Mouse (Mus musculus): ENCODE results near the gene Spindoc. TPM values are rescaled to one million over a fixed set of nuclear protein-coding genes. Genes with fewer than 3 reads are reported as not detected.

Spindoc gene
- total and polyA plus RNA-seq, 3 experiments = 9.0 to 21.7 (median 10.6) TPM

- Histone ChIP-seq H3K4me3 (replicated peaks in 1 of 3; ENCODE audit: low read depth in 2 of 3, low read length in 2 of 3, poor library complexity in 1 of 3) (peak overlapping the region; percentile 72 to 87 (median 75)), H3K4me2 (ENCODE audit: insufficient read depth, low read depth, poor library complexity, severe bottlenecking) (peak overlapping the region; percentile 53), H3K79me2 (replicated peaks; ENCODE audit: control insufficient read depth, extremely low read depth, insufficient read depth, poor library complexity, severe bottlenecking) (peaks cover 9% of the 10 kb centered on the region; the same call in 1 of the 2 replicates), H3K36me3 (replicated peaks in 1 of 2; ENCODE audit: control insufficient read depth in 1 of 2, insufficient read depth in 1 of 2, low read length in 1 of 2) (peaks cover 3 to 9% of the 10 kb centered on the region in 2 experiments), H3K9ac (ENCODE audit: insufficient read depth, low read depth) (peak overlapping the region; percentile 79), H3K27me3 (replicated peaks) (no peaks in the 10 kb centered on the region), H3K9me3 (replicated peaks; ENCODE audit: low read length) (no peaks in the 10 kb centered on the region), H3K4me1 (ENCODE audit: control insufficient read depth in 1 of 2, insufficient read depth in 2 of 2) (peaks cover 8 to 44% of the 10 kb centered on the region in 2 experiments), H3K27ac (ENCODE audit: insufficient read depth, low read depth) (no peak overlapping the region)
- dilution Hi-C loops (cut with MboI; ENCODE audit: extremely low pct_ligation_motif_present, extremely low pct_unique_long_range_greater_than_20kb, low sequenced_read_pairs) (no loop called here), in situ Hi-C loops (cut with MboI; ENCODE audit: low pct_ligation_motif_present, low pct_unique_long_range_greater_than_20kb, low sequenced_read_pairs) (no loop called here)
- no peak for TF ChIP-seq MYC (IDR thresholded peaks at IDR 0.05; ENCODE audit: low read depth, low read length)
- 0 out of 2 replicates have a peak, but pooled peaks have one; percentile 23 for TF ChIP-seq ELF1 (IDR thresholded peaks at IDR 0.05; ENCODE audit: low read depth, low read length)
- DNase-seq (ENCODE audit: extremely low read depth) = peak; percentile 18
These were observed 419 bp downstream of the Spindoc start for GRCm38 (mm10) chr19:7382248-7382902.

- Histone ChIP-seq H3K79me2 (replicated peaks; ENCODE audit: control insufficient read depth, extremely low read depth, insufficient read depth, poor library complexity, severe bottlenecking) (peaks cover 9% of the 10 kb centered on the region; the same call in 1 of the 2 replicates), H3K27me3 (replicated peaks) (no peaks in the 10 kb centered on the region), H3K4me3 (replicated peaks in 1 of 3; ENCODE audit: low read depth in 2 of 3, low read length in 2 of 3, poor library complexity in 1 of 3) (peak overlapping the region; percentile 72 to 87 (median 75)), H3K36me3 (replicated peaks in 1 of 2; ENCODE audit: control insufficient read depth in 1 of 2, insufficient read depth in 1 of 2, low read length in 1 of 2) (peaks cover 3 to 10% of the 10 kb centered on the region in 2 experiments), H3K9me3 (replicated peaks; ENCODE audit: low read length) (no peaks in the 10 kb centered on the region), H3K27ac (ENCODE audit: insufficient read depth, low read depth) (no peak overlapping the region), H3K4me1 (ENCODE audit: control insufficient read depth in 1 of 2, insufficient read depth in 2 of 2) (peaks cover 8 to 44% of the 10 kb centered on the region in 2 experiments), H3K4me2 (ENCODE audit: insufficient read depth, low read depth, poor library complexity, severe bottlenecking) (peak overlapping the region; percentile 53), H3K9ac (ENCODE audit: insufficient read depth, low read depth) (peak overlapping the region; percentile 79)
- TF ChIP-seq RCOR1 (conservative IDR thresholded peaks at IDR 0.05; ENCODE audit: low read depth, low read length) (no peak), GABPA (IDR thresholded peaks at IDR 0.05; ENCODE audit: insufficient replicate concordance, low read depth, low read length) (no peak), POLR2A (IDR thresholded peaks at IDR 0.05; ENCODE audit: low read depth, low read length) (no peak), MAX (IDR thresholded peaks at IDR 0.05; ENCODE audit: low read length) (no peak), ELF1 (IDR thresholded peaks at IDR 0.05; ENCODE audit: low read depth, low read length) (no peak), POLR2AphosphoS2 (IDR thresholded peaks at IDR 0.05; ENCODE audit: low read depth, low read length) (no peak), TCF12 (IDR thresholded peaks at IDR 0.05; ENCODE audit: low read depth, low read length) (no peak), SMC3 (IDR thresholded peaks at IDR 0.05; ENCODE audit: low read depth, low read length) (no peak), RAD21 (IDR thresholded peaks at IDR 0.05; ENCODE audit: low read depth, low read length) (no peak), KAT2A (IDR thresholded peaks at IDR 0.05; ENCODE audit: insufficient replicate concordance, low read length) (no peak), CHD2 (IDR thresholded peaks at IDR 0.05; ENCODE audit: low read length) (no peak), JUN (IDR thresholded peaks at IDR 0.05; ENCODE audit: insufficient read depth, low read depth, low read length) (no peak), USF1 (IDR thresholded peaks at IDR 0.05; ENCODE audit: low read depth, low read length) (no peak), PAX5 (IDR thresholded peaks at IDR 0.05; ENCODE audit: low read length) (no peak), IRF4 (IDR thresholded peaks at IDR 0.05; ENCODE audit: low read depth, low read length) (no peak), ZNF384 (IDR thresholded peaks at IDR 0.05; ENCODE audit: low read depth, low read length) (no peak), USF2 (conservative IDR thresholded peaks at IDR 0.05; ENCODE audit: low read depth, low read length) (no peak), HCFC1 (IDR thresholded peaks at IDR 0.05; ENCODE audit: low read depth, low read length) (no peak), SIN3A (IDR thresholded peaks at IDR 0.05; ENCODE audit: low read length) (no peak)
- DNase-seq (ENCODE audit: extremely low read depth) = no peak
- in situ Hi-C loops (cut with MboI; ENCODE audit: low pct_ligation_motif_present, low pct_unique_long_range_greater_than_20kb, low sequenced_read_pairs) (no loop called here), dilution Hi-C loops (cut with MboI; ENCODE audit: extremely low pct_ligation_motif_present, extremely low pct_unique_long_range_greater_than_20kb, low sequenced_read_pairs) (no loop called here)
These were observed 917 bp downstream of the Spindoc start for GRCm38 (mm10) chr19:7381906-7382247.

All from CH12.LX (cell line).